Mouse (Mus musculus) intestine, postnatal 0 days (tissue): Measurements from ENCODE around the gene Mri1. TPM values are rescaled to one million over a fixed set of nuclear protein-coding genes. Genes with fewer than 3 reads are reported as not detected.

Experiments
- ATAC-seq: fragments of 200-750 bp; cut with Nextera tagmentation; 2 replicates; pipeline ENCODE4 v1.8.0; 2017; ENCODE audit warnings: mild to moderate bottlenecking, moderate TSS enrichment, moderate library complexity
- H3K27ac ChIP-seq: fragments of 300-500 bp; sonication (generic); 2 replicates; pipeline ENCODE4 v1.5.1; 2014; ENCODE audit warnings: mild to moderate bottlenecking, low read depth, low read length, moderate library complexity
- H3K27me3 ChIP-seq: fragments of 300-500 bp; sonication (generic); replicated peaks from 2 replicates; pipeline ENCODE4 v1.6.1; 2014; ENCODE audit warnings: low read length, mixed read lengths; ENCODE audit not compliant: control insufficient read depth, insufficient read depth
- H3K36me3 ChIP-seq: fragments of 300-500 bp; sonication (generic); 2 replicates; pipeline ENCODE4 v1.6.1; 2014; ENCODE audit warnings: mild to moderate bottlenecking, moderate library complexity; ENCODE audit not compliant: control insufficient read depth, insufficient read depth
- H3K4me1 ChIP-seq: fragments of 300-500 bp; sonication (generic); replicated peaks from 2 replicates; pipeline ENCODE4 v1.6.1; 2014; ENCODE audit warnings: antibody characterized with exemption, low read length, mixed read lengths; ENCODE audit not compliant: control insufficient read depth, insufficient read depth
- H3K4me2 ChIP-seq: fragments of 300-500 bp; sonication (generic); replicated peaks from 2 replicates; pipeline ENCODE4 v1.6.1; 2014; ENCODE audit warnings: low read depth, mild to moderate bottlenecking, moderate library complexity
- H3K4me3 ChIP-seq: fragments of 300-500 bp; sonication (generic); 2 replicates; pipeline ENCODE4 v1.5.1; 2014; ENCODE audit warnings: low read depth, low read length
- H3K9ac ChIP-seq: fragments of 300-500 bp; sonication (generic); 2 replicates; pipeline ENCODE4 v1.6.1; 2014; ENCODE audit warnings: mild to moderate bottlenecking, low read depth, low read length
- H3K9me3 ChIP-seq: fragments of 300-500 bp; sonication (generic); 2 replicates; pipeline ENCODE4 v1.6.1; 2016; ENCODE audit warnings: mixed run types; ENCODE audit not compliant: control insufficient read depth
- CTCF ChIP-seq: sonication (generic); IDR thresholded peaks from 2 replicates; pipeline ENCODE4 v1.5.1; 2016; ENCODE audit warnings: low read depth, mild to moderate bottlenecking, control low read depth, antibody characterized with exemption, moderate library complexity
- WGBS: fragments of 180-500 bp; shearing (Covaris S2); extraction: QIAGEN DNeasy Blood & Tissue Kit; methylation state at CpG from one replicate; pipeline ENCODE4 v1.1.7; 2014; 5-methylcytosine and 5-hydroxymethylcytosine counted together
- polyA plus RNA-seq: library from polyadenylated mRNA; unstranded; fragments of >200 nt; fragmentation: Nextera tagmentation; extraction: Ambion mirVana; gene quantifications from 2 replicates; pipeline ENCODE4 v1.2.1, GENCODE M21; 2015

Gene Mri1
- polyA plus RNA-seq, 1 experiment from 2014 or later: 60.3 TPM

GRCm38 (mm10) chr8:84207811-84208210 is 49.3 kb downstream of the Mri1 start:
- peaks cover 27% of the 10 kb centered on the region for H3K36me3 ChIP-seq
- H3K4me2 ChIP-seq: no peak overlapping the region
- H3K27ac ChIP-seq: peak overlapping the region; percentile 46; the same call in 1 of the 2 replicates
- 0 out of 2 replicates have a peak, but pooled peaks have one; percentile 17 for ATAC-seq
- no peaks in the 10 kb centered on the region for H3K4me1 ChIP-seq
- TF ChIP-seq CTCF: no peak
- H3K4me3 ChIP-seq: no peak overlapping the region
- H3K9me3 ChIP-seq: no peaks in the 10 kb centered on the region
- no peak overlapping the region for H3K9ac ChIP-seq
- WGBS: 50% methylated on average over 7 of the region's 7 CpGs
- no peaks in the 10 kb centered on the region for H3K27me3 ChIP-seq

GRCm38 (mm10) chr8:84206666-84207065 is 50.5 kb downstream of the Mri1 start:
- Histone ChIP-seq H3K9ac (no peak overlapping the region), H3K9me3 (no peaks in the 10 kb centered on the region), H3K4me1 (no peaks in the 10 kb centered on the region; the same call in 1 of the 2 replicates), H3K27ac (no peak overlapping the region), H3K4me3 (no peak overlapping the region), H3K36me3 (peaks cover 17% of the 10 kb centered on the region), H3K27me3 (no peaks in the 10 kb centered on the region), H3K4me2 (no peak overlapping the region)
- ATAC-seq: no peak
- WGBS: 90% methylated on average over 3 of the region's 3 CpGs
- peak; percentile 42 for TF ChIP-seq CTCF

GRCm38 (mm10) chr8:84205073-84205472 is 52.1 kb downstream of the Mri1 start:
- 94% methylated on average over 5 of the region's 5 CpGs for WGBS
- H3K27ac ChIP-seq: no peak overlapping the region
- no peaks in the 10 kb centered on the region for H3K9me3 ChIP-seq
- TF ChIP-seq CTCF: no peak
- H3K4me3 ChIP-seq: no peak overlapping the region
- no peak overlapping the region for H3K4me2 ChIP-seq
- no peaks in the 10 kb centered on the region; the same call in 1 of the 2 replicates for H3K4me1 ChIP-seq
- no peaks in the 10 kb centered on the region for H3K27me3 ChIP-seq
- peaks cover 9% of the 10 kb centered on the region; the same call in 1 of the 2 replicates for H3K36me3 ChIP-seq
- ATAC-seq: no peak
- H3K9ac ChIP-seq: no peak overlapping the region

GRCm38 (mm10) chr8:84203975-84204772 is 53.0 kb downstream of the Mri1 start:
- ATAC-seq: no peak
- H3K9me3 ChIP-seq: no peaks in the 10 kb centered on the region
- H3K27ac ChIP-seq: peak overlapping the region; percentile 81
- WGBS: 40% methylated on average over 13 of the region's 13 CpGs
- peaks cover 8% of the 10 kb centered on the region; the same call in 1 of the 2 replicates for H3K36me3 ChIP-seq
- no peaks in the 10 kb centered on the region; the same call in 1 of the 2 replicates for H3K4me1 ChIP-seq
- H3K27me3 ChIP-seq: no peaks in the 10 kb centered on the region
- peak overlapping the region; percentile 57 for H3K9ac ChIP-seq
- TF ChIP-seq CTCF: peak; percentile 58
- peak overlapping the region; percentile 28 for H3K4me3 ChIP-seq
- H3K4me2 ChIP-seq: peak overlapping the region; percentile 76

GRCm38 (mm10) chr8:84202938-84203917 is 53.9 kb downstream of the Mri1 start:
- ATAC-seq: peak; percentile 31
- Histone ChIP-seq H3K4me2 (peak overlapping the region; percentile 76), H3K4me1 (no peaks in the 10 kb centered on the region; the same call in 1 of the 2 replicates), H3K9me3 (no peaks in the 10 kb centered on the region), H3K27ac (peak overlapping the region; percentile 81), H3K9ac (peak overlapping the region; percentile 57), H3K4me3 (peak overlapping the region; percentile 28), H3K36me3 (no peaks in the 10 kb centered on the region; the same call in 1 of the 2 replicates), H3K27me3 (no peaks in the 10 kb centered on the region)
- 13% methylated on average over 34 of the region's 34 CpGs for WGBS
- no peak for TF ChIP-seq CTCF
